Mouse (Mus musculus): ENCODE data around the gene Sez6l2. TPM values are rescaled to one million over a fixed set of nuclear protein-coding genes. Genes with fewer than 3 reads are reported as not detected.
"Not testable (repeated sequence)": the region's sequence is repeated elsewhere in the genome, so short reads cannot be mapped to it uniquely, and the experiment has no call there.

The Sez6l2 gene
- 1.2 and 1.4 TPM in 2 replicates for polyA plus RNA-seq (2012; rRNA removed)

DNA sequence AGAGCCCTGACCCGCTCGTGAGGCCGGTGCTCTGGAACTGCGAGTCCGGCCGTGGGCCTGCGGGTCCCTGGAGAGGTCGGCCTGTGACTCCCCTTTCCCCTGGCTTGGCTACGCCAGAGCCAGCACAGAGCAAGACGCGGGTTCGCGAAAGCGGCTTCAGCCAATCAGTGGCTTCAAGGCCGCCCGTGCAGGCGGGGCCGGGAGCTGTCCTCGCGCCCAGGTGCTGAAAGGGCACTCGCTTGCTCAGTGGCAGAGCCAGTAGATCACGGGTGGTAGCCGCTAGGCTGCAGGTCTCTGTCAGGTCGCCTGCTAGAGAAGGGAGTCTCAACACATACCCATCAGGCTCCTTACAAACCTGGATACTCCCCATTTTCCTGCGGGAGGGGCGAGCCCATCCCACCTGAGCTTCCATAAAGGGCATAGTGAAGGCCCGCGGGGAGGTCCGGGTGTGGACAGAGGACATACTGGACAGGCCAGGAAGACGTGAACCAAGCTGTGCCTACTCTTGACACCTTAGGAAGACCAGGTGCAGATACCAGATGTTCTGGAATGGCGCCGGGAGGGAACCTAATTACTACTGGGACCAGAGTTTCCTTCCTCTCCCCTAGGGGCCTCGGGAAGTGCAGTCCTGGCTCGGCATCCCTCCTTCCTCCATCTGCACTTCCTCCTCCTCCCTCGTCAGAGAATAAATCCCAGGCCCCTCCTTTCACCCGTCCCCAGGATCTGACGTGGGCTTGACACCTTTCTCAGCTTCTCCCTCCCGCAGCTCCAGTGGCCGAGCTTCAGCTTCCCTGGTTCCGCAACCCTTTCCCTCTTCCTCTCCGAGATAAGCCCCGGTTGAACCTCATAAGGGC is at the start of gene Sez6l2:
Gene Sez6l2, plus strand, starts transcription at position 771 of the 854 bp plus-strand sequence.
- under 1% methylated on average over 42 of the region's 42 CpGs for WGBS
- DNase-seq, result peak; percentile 89
- H3K36me3 ChIP-seq (ENCODE audit: control insufficient read depth, insufficient read depth, low read length), result no peaks in the 10 kb centered on the region
- no peak within 1 kb of the TSS for H3K27ac ChIP-seq (ENCODE audit: insufficient read depth, low read depth, low read length)
- TF ChIP-seq POLR2A (IDR thresholded peaks at IDR 0.05; ENCODE audit: low read depth, low read length), result no peak
- TF ChIP-seq CTCF (conservative IDR thresholded peaks at IDR 0.05; ENCODE audit: insufficient read depth, insufficient read length, low read depth, low read length), result no peak
- peaks cover 3% of the 10 kb centered on the region; the same call in 1 of the 2 replicates for H3K4me1 ChIP-seq (ENCODE audit: control insufficient read depth, insufficient read depth, low read length)
- H3K27me3 ChIP-seq (replicated peaks; ENCODE audit: control insufficient read depth, insufficient read depth, low read length), result no peaks in the 10 kb centered on the region
- peak within 1 kb of the TSS; percentile 41 for H3K4me3 ChIP-seq (ENCODE audit: insufficient read depth, low read depth, low read length)

DNA sequence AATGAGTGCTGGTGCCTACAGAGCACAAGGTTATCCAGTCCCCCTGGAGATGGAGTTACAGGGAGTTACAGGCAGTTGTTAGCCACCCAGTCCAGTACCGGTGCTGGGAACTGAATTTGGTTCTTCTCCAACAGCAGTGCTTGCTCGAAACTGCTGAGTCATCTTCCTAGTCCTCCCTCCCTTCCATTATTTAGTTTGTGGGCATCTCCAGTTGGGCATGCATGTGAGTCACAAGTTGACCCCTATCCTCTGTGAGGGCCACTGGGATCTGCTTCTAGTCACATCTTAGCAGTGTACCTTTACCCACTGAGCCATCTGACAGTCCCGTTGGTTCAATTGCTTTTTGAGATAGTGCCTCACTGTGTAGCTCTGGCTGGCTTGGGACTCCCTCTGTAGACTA is 44.8 kb upstream of the Sez6l2 start:
- Histone ChIP-seq H3K4me3 (ENCODE audit: insufficient read depth, low read depth, low read length) (no peak overlapping the region), H3K36me3 (ENCODE audit: control insufficient read depth, insufficient read depth, low read length) (no peaks in the 10 kb centered on the region), H3K4me1 (ENCODE audit: control insufficient read depth, insufficient read depth, low read length) (no peaks in the 10 kb centered on the region), H3K27ac (ENCODE audit: insufficient read depth, low read depth, low read length) (no peak overlapping the region), H3K27me3 (replicated peaks; ENCODE audit: control insufficient read depth, insufficient read depth, low read length) (no peaks in the 10 kb centered on the region)
- no peak for TF ChIP-seq POLR2A (IDR thresholded peaks at IDR 0.05; ENCODE audit: low read depth, low read length)
- no peak for TF ChIP-seq CTCF (conservative IDR thresholded peaks at IDR 0.05; ENCODE audit: insufficient read depth, insufficient read length, low read depth, low read length)
- DNase-seq, result no peak
- 65% methylated on average over 3 of the region's 3 CpGs for WGBS

DNA sequence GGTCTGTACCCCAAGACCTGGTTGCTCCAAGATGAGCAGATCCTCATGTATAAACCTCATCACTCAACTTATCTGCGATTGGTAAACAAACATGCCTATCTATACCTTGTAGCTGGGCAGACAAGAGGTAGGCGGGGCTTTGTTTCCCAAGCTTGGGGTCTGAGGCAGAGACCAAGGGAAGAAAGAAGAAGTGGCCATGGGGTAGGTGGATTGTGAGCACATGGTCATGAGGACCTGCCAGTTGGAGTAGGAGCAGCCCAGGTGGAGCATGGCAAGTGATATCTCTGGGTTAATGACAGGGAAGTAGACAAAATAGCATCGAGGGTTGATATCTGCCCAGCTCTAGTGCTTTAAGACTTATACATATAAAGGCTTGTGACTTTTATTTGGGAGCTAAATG is 35.5 kb upstream of the Sez6l2 start:
- no peak for TF ChIP-seq POLR2A (IDR thresholded peaks at IDR 0.05; ENCODE audit: low read depth, low read length)
- TF ChIP-seq CTCF (conservative IDR thresholded peaks at IDR 0.05; ENCODE audit: insufficient read depth, insufficient read length, low read depth, low read length), result no peak
- Histone ChIP-seq H3K27me3 (replicated peaks; ENCODE audit: control insufficient read depth, insufficient read depth, low read length) (no peaks in the 10 kb centered on the region), H3K36me3 (ENCODE audit: control insufficient read depth, insufficient read depth, low read length) (no peaks in the 10 kb centered on the region), H3K27ac (ENCODE audit: insufficient read depth, low read depth, low read length) (no peak overlapping the region), H3K4me3 (ENCODE audit: insufficient read depth, low read depth, low read length) (no peak overlapping the region), H3K4me1 (ENCODE audit: control insufficient read depth, insufficient read depth, low read length) (peaks cover 2% of the 10 kb centered on the region; the same call in 1 of the 2 replicates)
- no peak for DNase-seq
- 87% methylated on average over 3 of the region's 3 CpGs for WGBS

GRCm38 (mm10) chr7:126918356-126918755 is 32.0 kb upstream of the Sez6l2 start:
- not testable (repeated sequence) for H3K36me3 ChIP-seq (ENCODE audit: control insufficient read depth, insufficient read depth, low read length); H3K27me3 ChIP-seq (replicated peaks; ENCODE audit: control insufficient read depth, insufficient read depth, low read length); H3K4me3 ChIP-seq (ENCODE audit: insufficient read depth, low read depth, low read length); H3K27ac ChIP-seq (ENCODE audit: insufficient read depth, low read depth, low read length); H3K4me1 ChIP-seq (ENCODE audit: control insufficient read depth, insufficient read depth, low read length)
- DNase-seq, result peak; percentile 68
- 21% methylated on average over 4 of the region's 4 CpGs for WGBS

GRCm38 (mm10) chr7:126919973-126920372 is 30.4 kb upstream of the Sez6l2 start:
- no peaks in the 10 kb centered on the region for H3K27me3 ChIP-seq (replicated peaks; ENCODE audit: control insufficient read depth, insufficient read depth, low read length)
- H3K4me1 ChIP-seq (ENCODE audit: control insufficient read depth, insufficient read depth, low read length), result peaks cover 7% of the 10 kb centered on the region; the same call in 1 of the 2 replicates
- no peak overlapping the region for H3K27ac ChIP-seq (ENCODE audit: insufficient read depth, low read depth, low read length)
- TF ChIP-seq CTCF (conservative IDR thresholded peaks at IDR 0.05; ENCODE audit: insufficient read depth, insufficient read length, low read depth, low read length) (no peak), POLR2A (IDR thresholded peaks at IDR 0.05; ENCODE audit: low read depth, low read length) (no peak)
- no peaks in the 10 kb centered on the region for H3K36me3 ChIP-seq (ENCODE audit: control insufficient read depth, insufficient read depth, low read length)
- no peak for DNase-seq
- no peak overlapping the region for H3K4me3 ChIP-seq (ENCODE audit: insufficient read depth, low read depth, low read length)
- WGBS, result 90% methylated on average over 4 of the region's 4 CpGs

GRCm38 (mm10) chr7:126921563-126921962 is 28.8 kb upstream of the Sez6l2 start:
- Histone ChIP-seq H3K4me1 (ENCODE audit: control insufficient read depth, insufficient read depth, low read length) (peaks cover 7% of the 10 kb centered on the region; the same call in 1 of the 2 replicates), H3K36me3 (ENCODE audit: control insufficient read depth, insufficient read depth, low read length) (no peaks in the 10 kb centered on the region), H3K27ac (ENCODE audit: insufficient read depth, low read depth, low read length) (peak overlapping the region; percentile 89), H3K27me3 (replicated peaks; ENCODE audit: control insufficient read depth, insufficient read depth, low read length) (no peaks in the 10 kb centered on the region), H3K4me3 (ENCODE audit: insufficient read depth, low read depth, low read length) (no peak overlapping the region)
- peak; percentile 86 for DNase-seq
- no peak for TF ChIP-seq CTCF (conservative IDR thresholded peaks at IDR 0.05; ENCODE audit: insufficient read depth, insufficient read length, low read depth, low read length)
- TF ChIP-seq POLR2A (IDR thresholded peaks at IDR 0.05; ENCODE audit: low read depth, low read length), result no peak
- WGBS, result 46% methylated on average over 2 of the region's 2 CpGs

- H3K4me3 ChIP-seq (ENCODE audit: insufficient read depth, low read depth, low read length), result peak within 1 kb of the TSS; percentile 34; the same call in 1 of the 2 replicates
- peak within 1 kb of the TSS; percentile 89 for H3K27ac ChIP-seq (ENCODE audit: insufficient read depth, low read depth, low read length)
- TF ChIP-seq POLR2A (IDR thresholded peaks at IDR 0.05; ENCODE audit: low read depth, low read length), result no peak
- TF ChIP-seq CTCF (conservative IDR thresholded peaks at IDR 0.05; ENCODE audit: insufficient read depth, insufficient read length, low read depth, low read length), result no peak
- H3K36me3 ChIP-seq (ENCODE audit: control insufficient read depth, insufficient read depth, low read length), result no peaks in the 10 kb centered on the region
- peak; percentile 94 for DNase-seq
- H3K4me1 ChIP-seq (ENCODE audit: control insufficient read depth, insufficient read depth, low read length), result peaks cover 7% of the 10 kb centered on the region; the same call in 1 of the 2 replicates
- WGBS, result 25% methylated on average over 5 of the region's 5 CpGs
- H3K27me3 ChIP-seq (replicated peaks; ENCODE audit: control insufficient read depth, insufficient read depth, low read length), result no peaks in the 10 kb centered on the region
Observed at GRCm38 (mm10) chr7:126922624-126923060, 27.7 kb upstream of the Sez6l2 start, which contains the start of gene Tmem219. Gene Tmem219 (minus strand): TSS chr7:126922917.
